Mouse (Mus musculus) liver, embryonic 11.5 days (tissue): ENCODE results near the gene Zfp664. TPM values are rescaled to one million over a fixed set of nuclear protein-coding genes. Genes with fewer than 3 reads are reported as not detected.

Experiments
- ATAC-seq: fragments of 200-750 bp; cut with Nextera tagmentation; replicated peaks from 2 replicates; pipeline ENCODE4 v1.8.0; 2017; ENCODE audit warnings: moderate number of reproducible peaks, mild to moderate bottlenecking, moderate TSS enrichment, moderate library complexity; ENCODE audit not compliant: low FRiP score
- DNase-seq: peaks from one replicate; pipeline ENCODE4 v3.0.0-alpha.2; 2017; ENCODE audit warnings: low spot score
- H3K27ac ChIP-seq: fragments of 300-500 bp; sonication (generic); 2 replicates; pipeline ENCODE4 v1.5.1; 2014; ENCODE audit warnings: mild to moderate bottlenecking, low read depth, low read length, control low read depth
- H3K27me3 ChIP-seq: fragments of 300-500 bp; sonication (generic); replicated peaks from 2 replicates; pipeline ENCODE4 v1.6.1; 2014; ENCODE audit warnings: low read length, mixed read lengths; ENCODE audit not compliant: control insufficient read depth, insufficient read depth
- H3K36me3 ChIP-seq: fragments of 300-500 bp; sonication (generic); 2 replicates; pipeline ENCODE4 v1.6.1; 2014; ENCODE audit warnings: mild to moderate bottlenecking, low read length, moderate library complexity, mixed read lengths; ENCODE audit not compliant: control insufficient read depth, insufficient read depth
- H3K4me1 ChIP-seq: fragments of 300-500 bp; sonication (generic); replicated peaks from 2 replicates; pipeline ENCODE4 v1.6.1; 2014; ENCODE audit warnings: low read length, mixed read lengths; ENCODE audit not compliant: control insufficient read depth, insufficient read depth
- H3K4me2 ChIP-seq: fragments of 300-500 bp; sonication (generic); 2 replicates; pipeline ENCODE4 v1.6.1; 2014; ENCODE audit warnings: mild to moderate bottlenecking, control low read depth, moderate library complexity
- H3K4me3 ChIP-seq: fragments of 300-500 bp; sonication (generic); 2 replicates; pipeline ENCODE4 v1.5.1; 2014; ENCODE audit warnings: low read depth, low read length, control low read depth
- H3K9ac ChIP-seq: fragments of 300-500 bp; sonication (generic); 2 replicates; pipeline ENCODE4 v1.6.1; 2014; ENCODE audit warnings: low read depth, low read length, control low read depth
- H3K9me3 ChIP-seq: fragments of 300-500 bp; sonication (generic); 2 replicates; pipeline ENCODE4 v1.6.1; 2016; ENCODE audit warnings: low read length, inconsistent platforms, mixed read lengths; ENCODE audit not compliant: control insufficient read depth
- WGBS: fragments of 180-500 bp; shearing (Covaris S2); extraction: QIAGEN DNeasy Blood & Tissue Kit; methylation state at CpG from one replicate; pipeline ENCODE4 v1.1.7; 2014; 5-methylcytosine and 5-hydroxymethylcytosine counted together
- polyA plus RNA-seq: library from polyadenylated mRNA; unstranded; fragments of >200 nt; fragmentation: Nextera tagmentation; extraction: Ambion mirVana; gene quantifications from 2 replicates; pipeline ENCODE4 v1.2.1, GENCODE M21; 2014

The Zfp664 gene
- polyA plus RNA-seq, 1 experiment from 2014 or later, result 42.3 TPM

DNA sequence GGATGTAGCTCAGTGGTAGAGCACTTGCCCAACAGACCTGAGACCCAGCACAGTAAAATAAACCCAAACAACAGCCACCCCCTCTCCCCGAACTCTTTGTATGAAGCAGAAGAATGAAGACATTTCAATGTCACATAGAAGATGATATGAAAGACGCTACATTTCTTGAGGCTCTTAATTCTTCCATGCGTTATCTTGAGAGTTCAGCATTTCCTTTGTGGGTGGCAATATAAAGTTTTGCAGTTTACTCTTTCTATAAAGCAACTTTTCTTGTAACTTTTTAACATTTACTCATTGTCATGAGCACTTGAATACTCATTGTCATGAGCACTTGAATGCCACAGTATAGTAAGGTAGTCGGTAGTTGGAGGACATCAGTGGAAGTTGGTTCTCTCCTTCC is 8.3 kb upstream of the Zfp664 start:
- WGBS, result 82% methylated on average over 4 of the region's 4 CpGs
- H3K27ac ChIP-seq, result no peak overlapping the region
- H3K4me2 ChIP-seq, result no peak overlapping the region
- H3K27me3 ChIP-seq, result peaks cover 5% of the 10 kb centered on the region; the same call in 1 of the 2 replicates
- H3K9ac ChIP-seq, result no peak overlapping the region
- ATAC-seq, result no peak
- H3K9me3 ChIP-seq, result no peaks in the 10 kb centered on the region
- no peaks in the 10 kb centered on the region for H3K36me3 ChIP-seq
- H3K4me1 ChIP-seq, result no peaks in the 10 kb centered on the region
- no peak for DNase-seq
- H3K4me3 ChIP-seq, result no peak overlapping the region

DNA sequence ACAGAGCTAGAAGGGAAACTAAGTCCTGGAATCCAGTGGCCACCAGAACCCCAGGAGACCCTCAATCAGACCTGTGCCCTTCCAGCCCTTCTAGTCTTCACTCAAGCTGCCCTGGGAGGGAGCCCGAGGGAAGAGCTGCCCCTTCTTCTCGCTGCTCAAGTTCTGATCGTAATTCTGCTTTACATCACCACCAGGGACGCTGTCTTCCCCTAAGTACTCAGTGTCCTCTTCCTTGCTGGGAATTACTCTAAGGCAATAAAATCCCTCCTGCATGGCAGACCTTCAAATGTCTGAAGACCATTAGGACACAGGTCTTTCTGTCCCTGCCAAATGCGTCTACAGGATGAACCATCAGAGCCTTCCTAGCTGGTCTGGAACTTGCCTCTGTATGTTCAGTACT is 2.5 kb upstream of the Zfp664 start:
- no peak overlapping the region for H3K9ac ChIP-seq
- no peaks in the 10 kb centered on the region for H3K9me3 ChIP-seq
- DNase-seq (no peak), ATAC-seq (no peak)
- H3K4me2 ChIP-seq, result no peak overlapping the region
- no peak overlapping the region for H3K27ac ChIP-seq
- H3K4me1 ChIP-seq, result peaks cover 5% of the 10 kb centered on the region
- no peaks in the 10 kb centered on the region for H3K36me3 ChIP-seq
- peaks cover 31% of the 10 kb centered on the region for H3K27me3 ChIP-seq
- WGBS, result 14% methylated on average over 5 of the region's 5 CpGs
- H3K4me3 ChIP-seq, result no peak overlapping the region

DNA sequence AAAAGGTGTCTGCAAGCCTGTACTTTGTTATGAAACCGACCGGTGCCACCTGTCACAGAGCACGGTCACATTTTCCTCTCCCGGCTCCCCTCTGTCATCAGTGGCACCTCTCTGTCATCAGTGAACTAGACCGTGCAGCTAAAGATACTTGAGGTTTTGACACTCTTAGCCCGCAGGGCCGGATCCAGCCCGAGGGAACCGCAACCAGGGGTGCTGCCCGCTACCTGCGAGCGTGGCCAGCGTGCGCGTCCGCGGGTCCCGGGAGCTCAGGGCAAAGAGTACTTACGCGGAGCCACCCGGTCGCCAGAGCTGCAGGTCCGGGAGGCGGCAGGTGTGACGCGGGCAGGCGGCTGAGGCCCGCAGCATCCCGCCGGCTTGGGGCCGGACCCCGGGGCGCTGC is 1.0 kb upstream of the Zfp664 start:
- H3K4me2 ChIP-seq, result peak overlapping the region; percentile 88
- ATAC-seq (no peak), DNase-seq (peak; percentile 50)
- peak overlapping the region; percentile 64 for H3K4me3 ChIP-seq
- no peak overlapping the region for H3K27ac ChIP-seq
- peaks cover 31% of the 10 kb centered on the region for H3K27me3 ChIP-seq
- 3% methylated on average over 33 of the region's 33 CpGs for WGBS
- peaks cover 5% of the 10 kb centered on the region for H3K4me1 ChIP-seq
- 0 out of 2 replicates have a peak overlapping the region, but pooled peaks have one; percentile 6 for H3K9ac ChIP-seq
- 0 out of 2 replicates have a peak, but pooled peaks cover 3% of the 10 kb centered on the region for H3K36me3 ChIP-seq
- no peaks in the 10 kb centered on the region for H3K9me3 ChIP-seq

DNA sequence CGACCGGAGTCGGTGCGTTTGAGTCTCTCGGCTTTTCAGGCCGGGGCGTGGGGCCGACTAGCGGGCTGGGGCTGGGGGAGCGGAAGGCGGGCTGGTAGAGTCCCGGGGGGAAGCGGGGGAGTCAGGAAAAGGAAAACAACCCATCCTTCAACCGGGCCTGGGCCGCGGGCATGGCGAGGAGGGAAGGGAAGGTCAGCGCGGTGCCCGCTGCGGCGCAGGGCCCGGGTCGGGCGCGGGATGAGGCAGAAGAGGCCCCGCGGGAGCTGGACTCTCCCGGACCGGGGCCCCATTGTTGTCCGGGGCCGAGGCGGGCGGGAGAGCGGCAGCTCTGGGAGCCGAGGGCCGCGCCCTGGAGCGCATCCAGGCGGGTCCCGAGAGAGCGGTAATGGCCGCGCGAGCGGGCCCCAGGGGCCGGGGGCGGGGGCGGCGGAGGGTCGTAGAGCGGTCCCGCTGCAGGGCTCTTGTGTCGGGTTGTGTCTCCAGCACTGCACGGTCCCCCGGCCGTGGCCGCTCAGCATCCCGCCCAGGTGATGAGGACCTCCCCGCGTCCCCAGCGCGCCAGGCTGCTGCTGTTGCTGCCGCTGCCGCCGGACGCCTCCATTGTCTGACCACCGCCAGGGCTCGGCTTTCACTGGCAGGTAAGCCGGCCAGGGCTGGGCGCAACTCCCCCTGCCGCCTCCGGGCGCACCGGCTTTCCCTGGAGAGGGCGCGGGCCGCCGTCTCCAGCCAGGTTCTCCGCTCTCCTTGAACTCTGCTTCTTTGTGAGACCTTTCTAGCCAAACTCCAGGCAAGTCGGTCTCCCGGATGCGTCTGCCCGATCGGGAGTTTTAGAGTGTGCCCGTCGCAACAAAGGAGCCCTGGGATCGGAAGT is 615 bp downstream of the Zfp664 start:
- Histone ChIP-seq H3K9me3 (no peaks in the 10 kb centered on the region), H3K9ac (peak overlapping the region; percentile 65), H3K4me2 (peak overlapping the region; percentile 85), H3K27me3 (peaks cover 31% of the 10 kb centered on the region), H3K4me3 (peak overlapping the region; percentile 64), H3K27ac (peak overlapping the region; percentile 76), H3K4me1 (peaks cover 5% of the 10 kb centered on the region), H3K36me3 (0 out of 2 replicates have a peak, but pooled peaks cover 3% of the 10 kb centered on the region)
- peak; percentile 59 for ATAC-seq
- under 1% methylated on average over 77 of the region's 88 CpGs for WGBS
- DNase-seq, result peak; percentile 62

DNA sequence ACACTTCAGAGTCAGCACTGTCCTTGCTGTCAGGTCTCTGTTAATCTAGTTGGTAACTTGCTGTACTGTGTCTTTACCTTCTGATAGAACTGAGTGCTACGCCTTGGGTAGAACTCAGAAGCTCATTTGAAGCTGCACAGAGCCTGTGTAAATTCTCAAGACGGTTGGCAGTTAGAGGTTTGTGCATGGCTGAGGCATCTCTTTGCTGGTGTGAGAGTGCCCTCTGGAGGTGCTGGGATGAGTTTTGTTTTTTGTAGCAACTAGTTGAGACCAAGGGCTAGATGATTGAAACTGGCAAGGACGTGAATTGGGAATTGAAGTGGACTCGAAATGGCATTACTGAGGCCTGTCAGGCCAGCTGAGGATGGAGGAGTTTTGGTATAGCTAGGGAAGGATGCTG is 6.5 kb downstream of the Zfp664 start:
- peak; percentile 56 for DNase-seq
- no peak overlapping the region for H3K9ac ChIP-seq
- peaks cover 7% of the 10 kb centered on the region; the same call in 1 of the 2 replicates for H3K4me1 ChIP-seq

DNA sequence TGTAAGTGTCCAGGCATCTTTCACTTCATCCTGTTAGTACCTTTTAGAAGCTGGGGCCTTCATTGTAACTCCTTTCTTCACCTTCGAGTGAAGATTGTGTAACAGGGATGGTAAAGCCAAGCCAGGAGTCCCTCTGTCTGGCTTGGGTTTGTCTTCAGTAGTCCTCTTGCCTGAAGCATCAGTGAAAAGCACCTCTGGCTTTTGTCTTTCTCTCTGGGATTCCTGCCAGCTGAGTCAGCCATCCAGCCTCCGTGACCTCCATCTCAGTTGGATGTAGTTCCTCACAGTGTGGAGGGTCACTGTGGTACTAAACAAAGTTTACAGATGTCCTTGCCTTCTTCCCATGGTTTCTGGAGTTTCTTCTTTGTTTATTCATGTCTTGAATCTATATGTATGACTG is 9.5 kb downstream of the Zfp664 start:
- Histone ChIP-seq H3K27ac (no peak overlapping the region), H3K4me1 (peaks cover 7% of the 10 kb centered on the region; the same call in 1 of the 2 replicates), H3K36me3 (peaks cover 2% of the 10 kb centered on the region; the same call in 1 of the 2 replicates), H3K4me3 (no peak overlapping the region), H3K4me2 (no peak overlapping the region), H3K9me3 (no peaks in the 10 kb centered on the region), H3K9ac (no peak overlapping the region), H3K27me3 (no peaks in the 10 kb centered on the region)
- DNase-seq (no peak), ATAC-seq (no peak)
- WGBS, result 65% methylated on average over 2 of the region's 2 CpGs

More for the DNA sequence above, 6.5 kb downstream of the Zfp664 start:
- H3K4me3 ChIP-seq, result no peak overlapping the region
- no peaks in the 10 kb centered on the region for H3K9me3 ChIP-seq
- ATAC-seq, result no peak
- H3K27ac ChIP-seq, result no peak overlapping the region
- peaks cover 4% of the 10 kb centered on the region; the same call in 1 of the 2 replicates for H3K36me3 ChIP-seq
- H3K27me3 ChIP-seq, result no peaks in the 10 kb centered on the region
- H3K4me2 ChIP-seq, result no peak overlapping the region
- WGBS, result 56% methylated on average over 4 of the region's 4 CpGs

DNA sequence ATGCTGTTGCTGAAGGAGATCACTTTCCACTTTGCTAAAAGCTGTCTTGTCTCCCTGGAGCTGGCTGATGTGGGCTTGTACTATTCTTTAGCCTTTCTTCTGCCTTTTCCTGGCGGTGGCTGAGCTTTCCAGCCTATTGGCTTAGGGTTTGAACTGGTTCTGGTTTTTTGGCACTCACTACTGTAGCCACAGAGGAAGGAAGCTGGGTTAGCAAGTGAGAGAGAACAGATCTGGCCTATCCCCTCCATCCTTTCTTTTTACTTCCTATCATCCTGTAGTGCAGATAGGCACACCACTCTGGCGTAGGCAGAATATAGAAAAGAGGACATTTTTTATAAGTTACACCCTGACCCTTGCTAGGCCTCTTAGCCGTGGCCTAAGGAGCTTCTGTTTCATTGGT is 10.6 kb downstream of the Zfp664 start:
- Histone ChIP-seq H3K9ac (no peak overlapping the region), H3K36me3 (peaks cover 2% of the 10 kb centered on the region; the same call in 1 of the 2 replicates), H3K4me1 (peaks cover 7% of the 10 kb centered on the region; the same call in 1 of the 2 replicates), H3K27me3 (no peaks in the 10 kb centered on the region), H3K4me3 (no peak overlapping the region), H3K4me2 (no peak overlapping the region), H3K9me3 (no peaks in the 10 kb centered on the region), H3K27ac (no peak overlapping the region)
- DNase-seq, result no peak
- 76% methylated on average over 3 of the region's 3 CpGs for WGBS
- no peak for ATAC-seq

DNA sequence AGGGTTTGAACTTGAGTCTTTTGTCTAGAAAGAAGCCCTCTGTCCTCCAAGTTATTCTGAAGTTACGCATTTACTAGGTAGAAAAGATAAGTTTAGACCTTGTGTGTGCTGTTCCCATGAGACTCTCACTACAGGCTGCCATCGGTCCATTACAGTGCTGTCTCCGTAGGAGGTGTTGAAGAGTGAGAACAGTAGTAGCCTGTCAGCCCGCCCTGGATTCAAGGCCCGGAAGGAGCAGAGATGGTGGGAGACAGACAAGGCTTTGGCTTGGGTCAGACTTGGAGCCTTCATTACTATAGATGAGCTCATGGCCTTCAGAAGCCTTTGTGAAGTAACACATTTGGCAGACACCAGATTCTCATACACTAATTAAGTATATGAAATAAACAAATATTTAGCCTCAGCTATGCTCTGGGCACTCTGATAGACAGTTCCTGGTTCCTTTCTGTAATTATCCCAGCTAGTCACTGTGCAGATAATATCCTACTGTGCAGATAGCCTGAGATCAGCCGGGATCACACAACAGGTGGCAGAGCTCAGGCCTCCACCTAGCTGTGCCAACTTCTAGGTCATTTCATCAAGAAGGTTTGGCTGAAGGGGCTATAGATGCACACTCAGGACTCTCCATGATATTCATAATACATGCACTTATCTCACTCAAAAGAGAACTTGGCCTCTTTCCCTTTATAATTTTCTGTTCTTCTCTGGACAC is 11.6 kb downstream of the Zfp664 start:
- no peaks in the 10 kb centered on the region for H3K27me3 ChIP-seq
- DNase-seq (no peak), ATAC-seq (no peak)
- no peak overlapping the region for H3K4me3 ChIP-seq
- no peak overlapping the region for H3K9ac ChIP-seq
- H3K27ac ChIP-seq, result no peak overlapping the region
- H3K9me3 ChIP-seq, result no peaks in the 10 kb centered on the region
- WGBS, result 86% methylated on average over 6 of the region's 6 CpGs
- peaks cover 7% of the 10 kb centered on the region; the same call in 1 of the 2 replicates for H3K4me1 ChIP-seq
- peaks cover 3% of the 10 kb centered on the region; the same call in 1 of the 2 replicates for H3K36me3 ChIP-seq
- no peak overlapping the region for H3K4me2 ChIP-seq
